Mouse (Mus musculus) c-Kit-positive CD71-positive TER-119-positive erythroid progenitor cells, embryonic 14.5 days (primary cell): Measurements from ENCODE around the gene Cfap298.
A peak's percentile ranks its signal among the peaks of the same experiment; 100 is the strongest.

ENCODE experiments used
- DNase-seq: peaks from one replicate; pipeline ENCODE4 v3.0.0-alpha.2; 2013; ENCODE audit warnings: low spot score

Cfap298 gene

GRCm38 (mm10) chr16:90934687-90935328, at the start of gene Cfap298:
Gene Cfap298, minus strand, starts transcription at chr16:90935114.
- peak; percentile 95 for DNase-seq

GRCm38 (mm10) chr16:90971004-90971403, 36.1 kb upstream of the Cfap298 start:
- DNase-seq, result no peak

- no peak for DNase-seq
Measured at GRCm38 (mm10) chr16:90966241-90966640, 31.3 kb upstream of the Cfap298 start.

DNA sequence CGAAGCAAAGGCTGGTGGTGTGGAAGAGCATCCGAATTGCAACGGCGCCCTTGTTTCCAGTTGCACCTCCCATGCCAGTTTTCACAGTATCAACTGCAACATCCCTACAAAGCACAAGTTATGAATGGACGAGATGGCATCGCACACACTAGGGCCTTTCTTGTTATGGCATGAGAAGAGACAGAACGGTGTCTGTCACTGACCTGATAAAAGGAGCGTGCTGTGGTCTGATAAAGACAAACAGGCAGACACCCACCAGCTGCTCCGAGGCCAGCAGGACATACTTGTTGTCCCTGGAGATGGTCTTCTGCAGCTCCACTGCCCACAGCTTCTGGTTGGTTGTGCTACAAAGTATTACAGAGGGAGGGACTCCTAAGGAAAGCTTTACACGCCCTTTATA, 29.4 kb upstream of the Cfap298 start:
- peak; percentile 86 for DNase-seq

GRCm38 (mm10) chr16:90963866-90964265, 29.0 kb upstream of the Cfap298 start:
- DNase-seq, result no peak

- no peak for DNase-seq
Measured at GRCm38 (mm10) chr16:90963231-90963630, 28.3 kb upstream of the Cfap298 start.

- no peak for DNase-seq
Measured at GRCm38 (mm10) chr16:90958301-90959085, 23.6 kb upstream of the Cfap298 start.

DNA sequence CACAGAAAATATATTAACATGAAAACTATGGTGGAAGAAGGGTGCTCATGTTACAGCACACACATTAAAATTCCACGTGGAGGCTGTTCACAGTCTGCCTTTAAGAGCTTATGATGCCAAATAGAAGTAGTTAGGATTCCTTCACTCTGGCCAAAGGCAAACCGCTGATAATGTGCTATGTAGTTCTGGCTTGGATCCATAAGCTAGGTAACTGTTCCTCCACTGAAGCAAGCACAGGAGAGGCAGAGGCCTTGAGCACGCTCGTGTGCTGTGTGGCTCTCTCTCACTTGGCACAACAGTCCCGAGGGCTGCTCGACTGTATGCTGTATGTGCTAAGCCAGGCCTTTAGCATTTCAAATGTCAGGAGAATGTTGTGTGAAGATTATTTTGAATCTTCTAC, 20.6 kb upstream of the Cfap298 start:
- DNase-seq, result no peak

DNA sequence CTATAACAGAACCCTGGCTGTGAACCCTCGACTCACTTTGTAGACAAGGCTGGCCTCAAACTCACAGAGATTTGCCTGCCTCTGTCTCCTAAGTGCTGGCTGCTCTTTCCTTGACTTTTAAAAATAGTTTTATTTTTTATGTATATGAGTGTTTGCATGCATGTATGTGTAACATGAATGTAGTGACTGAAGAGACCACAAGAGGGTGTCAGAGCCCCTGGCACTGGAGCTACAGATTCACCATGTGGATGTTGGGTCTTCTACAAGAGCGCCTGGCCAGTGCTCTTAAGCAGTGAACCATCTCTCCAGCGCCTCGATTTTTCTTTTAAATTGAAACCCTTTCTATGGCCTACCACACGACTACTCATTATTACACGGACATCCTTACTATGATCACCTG, 18.9 kb upstream of the Cfap298 start:
- DNase-seq, result peak; percentile 41

GRCm38 (mm10) chr16:90953147-90953546, 18.2 kb upstream of the Cfap298 start:
- no peak for DNase-seq

DNA sequence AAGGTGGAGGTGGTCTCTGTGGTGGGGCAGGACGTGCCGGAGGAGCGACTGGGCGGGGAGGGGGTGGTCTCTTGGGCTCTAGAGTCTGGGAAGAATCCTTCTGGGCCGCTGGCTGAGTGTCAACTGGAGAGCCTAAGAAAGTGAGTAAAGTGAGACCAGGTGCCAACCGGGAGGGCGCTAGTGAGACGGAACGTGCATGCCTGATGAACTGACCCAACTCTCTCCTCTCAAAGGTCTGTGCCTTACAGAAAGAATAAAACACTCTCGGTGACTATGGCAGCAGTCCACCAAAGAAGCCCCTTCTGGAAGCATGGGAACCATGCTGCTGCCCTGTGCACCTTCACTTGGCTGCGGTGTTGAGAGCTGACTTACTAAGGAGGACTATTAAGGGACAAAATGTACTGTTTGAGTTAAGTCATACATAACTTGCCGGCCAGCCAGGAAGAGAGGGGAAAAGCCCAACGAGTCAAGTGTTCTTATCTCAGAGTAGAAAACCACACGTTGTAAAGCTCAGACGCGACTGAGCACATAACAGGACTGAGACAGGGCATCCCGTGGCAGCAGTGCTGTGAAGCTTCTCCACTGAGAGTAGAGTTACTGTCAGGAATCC, 15.5 kb upstream of the Cfap298 start:
- DNase-seq, result no peak

DNA sequence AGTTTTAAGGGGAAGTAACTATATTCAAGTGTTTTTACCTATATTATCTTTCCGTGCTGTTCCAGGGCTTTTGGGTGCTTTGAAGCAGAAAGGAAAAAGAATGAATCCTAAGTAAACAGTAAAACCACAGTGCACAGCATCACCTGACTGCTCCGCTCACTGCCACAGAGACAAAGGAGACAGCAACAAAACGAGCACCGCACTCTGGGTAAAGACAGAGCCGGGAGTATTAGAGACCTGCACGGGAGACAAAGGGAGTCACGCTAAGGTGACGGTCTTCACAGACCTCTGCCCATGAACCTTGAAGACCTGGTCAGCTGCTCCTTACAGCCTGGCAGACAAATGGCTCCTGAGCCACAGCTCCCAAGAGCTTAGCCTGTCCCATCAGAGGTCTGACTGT, 12.1 kb upstream of the Cfap298 start:
- DNase-seq, result no peak

GRCm38 (mm10) chr16:90941246-90941645, 6.3 kb upstream of the Cfap298 start:
- no peak for DNase-seq

GRCm38 (mm10) chr16:90934193-90934686, 674 bp downstream of the Cfap298 start:
- DNase-seq, result peak; percentile 42

DNA sequence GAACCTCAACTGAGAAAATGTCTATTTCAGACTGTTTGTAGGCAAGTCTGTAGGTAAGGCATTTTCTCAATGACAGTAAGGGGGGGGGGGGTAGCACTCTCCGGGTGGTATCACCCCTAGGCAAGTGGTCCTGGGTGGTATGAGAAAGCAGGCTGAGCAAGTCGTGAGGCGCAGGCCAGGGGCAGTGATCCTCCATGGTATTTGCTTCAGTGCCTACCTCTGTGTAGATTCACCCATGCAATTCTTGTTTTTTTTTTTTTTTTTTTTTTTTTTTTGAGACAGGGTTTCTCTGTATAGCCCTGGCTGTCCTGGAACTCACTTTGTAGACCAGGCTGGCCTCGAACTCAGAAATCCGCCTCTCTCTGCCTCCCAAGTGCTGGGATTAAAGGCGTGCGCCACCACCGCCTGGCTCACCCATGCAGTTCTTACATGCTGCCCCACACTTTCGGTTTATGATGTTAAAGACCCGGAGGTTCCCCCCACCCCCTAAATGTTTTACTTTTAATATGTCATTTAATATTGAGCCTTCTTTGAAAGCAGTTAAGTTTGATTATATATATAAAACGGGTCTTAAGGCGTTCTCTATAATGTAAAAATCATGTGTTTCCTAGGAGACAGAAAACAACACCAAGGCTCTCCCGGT, 1.3 kb downstream of the Cfap298 start:
- no peak for DNase-seq

- no peak for DNase-seq
Measured at GRCm38 (mm10) chr16:90927446-90927845, 7.5 kb downstream of the Cfap298 start.

- DNase-seq, result peak; percentile 42
Measured at GRCm38 (mm10) chr16:90925461-90925860, 9.5 kb downstream of the Cfap298 start.

GRCm38 (mm10) chr16:90924606-90925370, 10.1 kb downstream of the Cfap298 start:
- DNase-seq, result no peak

- no peak for DNase-seq
Measured at GRCm38 (mm10) chr16:90921471-90922159, 13.3 kb downstream of the Cfap298 start.

- no peak for DNase-seq
Measured at GRCm38 (mm10) chr16:90917156-90917555, 17.8 kb downstream of the Cfap298 start.

GRCm38 (mm10) chr16:90916040-90916481, 18.9 kb downstream of the Cfap298 start:
- no peak for DNase-seq
